ENCODE assay signal across 17 mouse cellular contexts in genomic region chr2:146468016-146468415, GRCm38 (mm10). TPM values are rescaled to one million over a fixed set of nuclear protein-coding genes. Genes with fewer than 3 reads are reported as not detected.
DNase-seq lines count a peak whose midpoint lies in the region.
"Had no signal": no experiment of that assay in that cellular context is flagged by ENCODE, and none has a peak within 500 bp of the region (broad histone marks: within the 10 kb centered on the region; RNA-seq: fewer than 3 reads in every experiment).

No protein-coding gene starts in this region.

- intact Hi-C loops in left cerebral cortex, postnatal 25 days (cut with DNase I): no loop called here

- peak; percentile 12 for DNase-seq in heart, adult 11 months
- no peak for DNase-seq in heart, adult 18-20 months
- peak; percentile 63 for DNase-seq in adrenal gland, adult 2 months
- peak; percentile 51 for DNase-seq in adrenal gland, postnatal 14 days
- no peak for DNase-seq in B cell, adult 2 months
- no peak for DNase-seq in left cerebral cortex, postnatal 25 days (ENCODE audit: low spot score in 2 of 2)
- no peak for DNase-seq in gastrocnemius, postnatal 4 days (ENCODE audit: low spot score in 2 of 2)
- DNase-seq: cerebellum, adult 11 months; cerebellum, adult 2 months; cerebellum, adult 9-11 months; cerebellum, postnatal 25 days; forebrain, postnatal 0 days; gastrocnemius, adult 2 months; gastrocnemius, postnatal 14 days; heart, postnatal 10 days; heart, postnatal 36 days; kidney, adult 8-10 months had no signal

RNA-seq across cellular contexts. Expression of gene Ralgapa2, which starts 44.1 kb away (rescaled TPM):
- total RNA-seq in heart, adult 18-20 months (2021): 10 to 100 TPM; 38.7 to 41.1 TPM
- 10 to 100 TPM; 22.1 to 28.4 TPM for total RNA-seq in adrenal gland, adult 2 months (2021)
- polyA plus RNA-seq in adrenal gland, adult 2 months (2012; rRNA removed): 10.2 and 12.9 TPM in 2 replicates
- total RNA-seq in adrenal gland, postnatal 14 days (2021): 35.3 and 35.4 TPM in 2 replicates
- 10 to 100 TPM; 20.2 to 24.5 TPM for total RNA-seq in left cerebral cortex, postnatal 25 days (2021)
- 1 to 10 TPM; 7.0 to 8.2 TPM for total RNA-seq in gastrocnemius, postnatal 4 days (2021)

Comparison
In these comparisons a context has a peak if more than half of its experiments do, and no peak if none do; other contexts are left out.
1. DNase-seq: peak in heart, adult 11 months (single experiment), adrenal gland, adult 2 months (single experiment) and adrenal gland, postnatal 14 days (single experiment); none in heart, adult 18-20 months (0 of 2), B cell, adult 2 months (0 of 2), left cerebral cortex, postnatal 25 days (0 of 2) and gastrocnemius, postnatal 4 days (0 of 2).